Mouse (Mus musculus) stomach, embryonic 15.5 days (tissue): ENCODE results near the gene Gm527. TPM values are rescaled to one million over a fixed set of nuclear protein-coding genes. Genes with fewer than 3 reads are reported as not detected.

Experiments
- ATAC-seq: fragments of 200-750 bp; cut with Nextera tagmentation; 2 replicates; pipeline ENCODE4 v1.8.0; 2017; ENCODE audit warnings: low read depth, moderate number of reproducible peaks, moderate TSS enrichment; ENCODE audit not compliant: insufficient read depth, low FRiP score
- H3K27ac ChIP-seq: fragments of 300-500 bp; sonication (generic); 2 replicates; pipeline ENCODE4 v1.5.1; 2015; ENCODE audit warnings: mild to moderate bottlenecking, inconsistent platforms
- H3K27me3 ChIP-seq: fragments of 300-500 bp; sonication (generic); replicated peaks from 2 replicates; pipeline ENCODE4 v1.6.1; 2015; ENCODE audit warnings: inconsistent platforms
- H3K36me3 ChIP-seq: fragments of 300-500 bp; sonication (generic); 2 replicates; pipeline ENCODE4 v1.6.1; 2015; ENCODE audit warnings: inconsistent platforms
- H3K4me1 ChIP-seq: fragments of 300-500 bp; sonication (generic); 2 replicates; pipeline ENCODE4 v1.6.1; 2015; ENCODE audit warnings: inconsistent platforms
- H3K4me2 ChIP-seq: fragments of 300-500 bp; sonication (generic); 2 replicates; pipeline ENCODE4 v1.6.1; 2015; ENCODE audit warnings: mild to moderate bottlenecking, inconsistent platforms
- H3K4me3 ChIP-seq: fragments of 300-500 bp; sonication (generic); replicated peaks from 2 replicates; pipeline ENCODE4 v1.5.1; 2015; ENCODE audit warnings: inconsistent platforms
- H3K9ac ChIP-seq: fragments of 300-500 bp; sonication (generic); 2 replicates; pipeline ENCODE4 v1.6.1; 2015; ENCODE audit warnings: inconsistent platforms
- H3K9me3 ChIP-seq: fragments of 300-500 bp; sonication (generic); 2 replicates; pipeline ENCODE4 v1.6.1; 2016; ENCODE audit warnings: inconsistent platforms
- WGBS: fragments of 180-500 bp; shearing (Covaris S2); methylation state at CpG from one replicate; pipeline ENCODE4 v1.1.7; 2015; 5-methylcytosine and 5-hydroxymethylcytosine counted together
- polyA plus RNA-seq: library from polyadenylated mRNA; unstranded; fragments of >200 nt; fragmentation: Nextera tagmentation; extraction: Ambion mirVana; gene quantifications from 2 replicates; pipeline ENCODE4 v1.2.1, GENCODE M21; 2015

Gm527 gene
- polyA plus RNA-seq, 1 experiment from 2014 or later = 2.6 TPM

GRCm38 (mm10) chr12:64966652-64967435, 49.1 kb downstream of the Gm527 start:
- peak overlapping the region; percentile 68 for H3K4me2 ChIP-seq
- H3K27ac ChIP-seq = peak overlapping the region; percentile 89; the same call in 1 of the 2 replicates
- no peak for ATAC-seq
- H3K9ac ChIP-seq = peak overlapping the region; percentile 92
- H3K27me3 ChIP-seq = no peaks in the 10 kb centered on the region
- 3% methylated on average over 19 of the region's 19 CpGs for WGBS
- H3K4me3 ChIP-seq = peak overlapping the region; percentile 73
- no peaks in the 10 kb centered on the region for H3K36me3 ChIP-seq
- H3K9me3 ChIP-seq = no peaks in the 10 kb centered on the region
- peaks cover 2% of the 10 kb centered on the region; the same call in 1 of the 2 replicates for H3K4me1 ChIP-seq

GRCm38 (mm10) chr12:64967470-64967869, 49.8 kb downstream of the Gm527 start:
- H3K9me3 ChIP-seq = no peaks in the 10 kb centered on the region
- WGBS = under 1% methylated on average over 9 of the region's 9 CpGs
- H3K4me2 ChIP-seq = peak overlapping the region; percentile 68
- H3K27ac ChIP-seq = no peak overlapping the region
- H3K4me3 ChIP-seq = peak overlapping the region; percentile 73
- ATAC-seq = no peak
- peaks cover 2% of the 10 kb centered on the region; the same call in 1 of the 2 replicates for H3K4me1 ChIP-seq
- H3K9ac ChIP-seq = peak overlapping the region; percentile 38; the same call in 1 of the 2 replicates
- H3K36me3 ChIP-seq = no peaks in the 10 kb centered on the region
- H3K27me3 ChIP-seq = no peaks in the 10 kb centered on the region

GRCm38 (mm10) chr12:64968067-64968466, 50.4 kb downstream of the Gm527 start:
- Histone ChIP-seq H3K9ac (no peak overlapping the region), H3K27me3 (no peaks in the 10 kb centered on the region), H3K4me1 (peaks cover 2% of the 10 kb centered on the region; the same call in 1 of the 2 replicates), H3K4me3 (peak overlapping the region; percentile 73), H3K4me2 (peak overlapping the region; percentile 68), H3K27ac (no peak overlapping the region), H3K36me3 (no peaks in the 10 kb centered on the region), H3K9me3 (no peaks in the 10 kb centered on the region)
- ATAC-seq = no peak
- 4% methylated on average over 2 of the region's 2 CpGs for whole genome bisulfite sequencing

DNA sequence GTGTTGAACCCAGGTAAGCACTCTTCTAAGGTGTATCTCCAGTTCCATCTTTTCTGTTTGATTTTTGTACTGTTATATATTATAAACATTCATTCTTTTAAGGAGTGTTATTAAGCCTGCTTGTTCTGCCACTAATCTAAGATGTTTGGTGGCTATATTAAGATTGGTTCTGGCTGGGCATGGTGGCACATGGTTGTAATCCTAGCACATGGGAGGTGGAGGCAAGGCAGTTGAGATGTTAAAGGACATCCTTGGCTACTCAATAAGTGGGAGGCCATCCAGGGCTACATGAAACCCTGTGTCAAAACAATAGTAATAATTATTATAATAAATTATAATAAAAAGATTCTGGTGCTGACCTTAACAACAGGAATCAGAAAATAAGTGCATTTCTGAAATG, 53.7 kb downstream of the Gm527 start:
- Histone ChIP-seq H3K9me3 (no peaks in the 10 kb centered on the region), H3K27ac (no peak overlapping the region), H3K4me2 (no peak overlapping the region), H3K36me3 (no peaks in the 10 kb centered on the region), H3K4me3 (no peak overlapping the region), H3K27me3 (no peaks in the 10 kb centered on the region), H3K4me1 (no peaks in the 10 kb centered on the region), H3K9ac (no peak overlapping the region)
- ATAC-seq = no peak

DNA sequence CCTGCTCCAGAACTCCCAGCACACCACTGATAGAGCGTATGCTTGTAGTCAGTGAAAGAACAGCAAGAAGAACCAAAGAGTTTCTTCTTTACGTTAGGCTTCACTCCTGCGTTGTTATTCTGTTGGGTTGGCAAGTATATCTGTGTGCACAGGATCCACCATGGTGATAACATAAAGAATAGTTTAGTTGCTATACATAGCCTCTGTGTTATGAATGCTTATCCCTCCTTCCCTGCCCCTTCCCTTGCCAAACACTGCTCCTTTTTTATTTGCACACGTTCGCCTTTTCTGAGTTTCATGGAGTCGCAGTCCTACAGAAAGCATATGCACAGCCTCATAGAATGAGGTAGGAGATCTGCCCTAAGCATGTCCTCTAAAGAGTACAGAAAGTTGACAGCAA, 54.4 kb downstream of the Gm527 start:
- no peak overlapping the region for H3K4me3 ChIP-seq
- H3K9ac ChIP-seq = no peak overlapping the region
- whole genome bisulfite sequencing = 59% methylated on average over 6 of the region's 6 CpGs
- no peaks in the 10 kb centered on the region for H3K27me3 ChIP-seq
- no peak overlapping the region for H3K27ac ChIP-seq
- ATAC-seq = no peak
- no peak overlapping the region for H3K4me2 ChIP-seq
- H3K4me1 ChIP-seq = no peaks in the 10 kb centered on the region
- H3K9me3 ChIP-seq = no peaks in the 10 kb centered on the region
- H3K36me3 ChIP-seq = no peaks in the 10 kb centered on the region

Other genes with a start within 250 kb of the Gm527 start
- gene Klhl28, start 47.6 kb downstream of the Gm527 start, polyA plus RNA-seq = 10.1 and 11.4 TPM in 2 replicates
- 25.2 and 30.3 TPM in 2 replicates for gene Togaram1, start 47.9 kb downstream of the Gm527 start, polyA plus RNA-seq
- 48.1 and 51.3 TPM in 2 replicates for gene Prpf39, start 118.4 kb downstream of the Gm527 start, polyA plus RNA-seq
- 343 and 346 TPM in 2 replicates for gene Fkbp3, start 156.1 kb downstream of the Gm527 start, polyA plus RNA-seq
- gene Fancm, start 157.7 kb downstream of the Gm527 start, polyA plus RNA-seq = 8.0 TPM in 2 replicates